Mouse (Mus musculus): ENCODE measurements around the gene Zc3h18.

The Zc3h18 gene

DNA sequence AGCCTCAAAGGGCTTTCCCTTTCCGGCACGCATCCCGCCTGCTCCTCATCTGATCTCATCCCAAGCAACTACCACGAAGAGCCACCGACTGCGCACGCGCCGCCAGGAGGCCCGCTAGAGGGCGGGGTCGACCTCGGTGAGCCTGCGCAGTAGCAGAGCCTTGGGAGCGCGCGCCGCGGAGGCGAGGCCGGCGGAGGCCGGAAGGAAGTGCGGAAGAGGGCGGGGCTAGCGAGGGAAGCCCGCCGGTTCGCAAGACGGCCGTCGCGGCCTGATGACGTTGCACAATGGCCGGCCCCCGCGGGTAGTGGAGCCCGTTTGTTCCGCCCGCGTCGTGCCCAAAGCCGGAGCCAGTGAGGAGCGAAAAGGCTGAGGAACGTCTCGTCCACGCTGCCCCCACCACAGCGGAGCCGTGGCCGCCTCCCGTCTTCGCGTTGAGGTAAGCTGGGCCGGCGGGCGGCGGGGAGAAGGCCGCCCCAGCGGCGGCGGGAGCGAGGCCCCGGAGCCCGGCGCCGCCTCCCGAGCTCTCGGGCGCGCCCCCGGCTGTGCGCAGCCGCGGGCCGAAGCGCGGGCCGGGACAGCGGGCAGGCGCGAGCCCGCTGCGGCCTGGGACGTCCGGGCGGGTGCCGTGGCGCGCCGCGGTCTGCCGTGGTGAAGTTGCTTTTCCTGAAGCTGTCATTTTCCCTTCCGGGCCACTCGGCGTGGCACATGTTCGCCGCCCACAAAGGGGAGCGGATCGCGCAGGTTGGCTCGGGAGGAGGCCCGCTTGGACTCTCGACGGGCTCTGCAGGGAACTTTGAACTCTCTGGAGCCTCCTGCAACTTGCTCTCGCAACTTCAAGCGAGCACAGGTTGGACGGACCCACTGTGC lies at the start of gene Zc3h18:
Gene Zc3h18 (plus strand): TSS at position 245 of the 867 bp plus-strand sequence.
- peak; percentile 99 for DNase-seq

DNA sequence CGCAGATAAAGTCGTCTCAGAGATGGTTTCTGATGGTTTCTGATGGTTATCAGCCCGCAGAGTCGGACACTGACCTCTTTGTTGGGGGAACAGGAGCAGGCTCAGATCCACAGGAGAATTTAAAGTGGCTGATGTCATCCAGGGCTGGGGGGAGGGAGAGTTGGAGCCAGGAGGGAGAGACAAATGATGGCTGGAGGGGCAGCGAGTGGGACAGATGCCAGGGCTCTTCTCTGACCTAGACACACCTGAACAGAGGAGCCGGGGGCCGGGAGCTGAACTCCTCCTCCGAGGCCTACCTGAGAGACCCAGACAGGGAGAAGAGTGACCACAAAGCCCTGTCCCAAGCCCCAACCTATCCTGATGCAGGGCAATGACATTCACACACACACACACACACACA lies 47.3 kb upstream of the Zc3h18 start:
- DNase-seq, result no peak

DNA sequence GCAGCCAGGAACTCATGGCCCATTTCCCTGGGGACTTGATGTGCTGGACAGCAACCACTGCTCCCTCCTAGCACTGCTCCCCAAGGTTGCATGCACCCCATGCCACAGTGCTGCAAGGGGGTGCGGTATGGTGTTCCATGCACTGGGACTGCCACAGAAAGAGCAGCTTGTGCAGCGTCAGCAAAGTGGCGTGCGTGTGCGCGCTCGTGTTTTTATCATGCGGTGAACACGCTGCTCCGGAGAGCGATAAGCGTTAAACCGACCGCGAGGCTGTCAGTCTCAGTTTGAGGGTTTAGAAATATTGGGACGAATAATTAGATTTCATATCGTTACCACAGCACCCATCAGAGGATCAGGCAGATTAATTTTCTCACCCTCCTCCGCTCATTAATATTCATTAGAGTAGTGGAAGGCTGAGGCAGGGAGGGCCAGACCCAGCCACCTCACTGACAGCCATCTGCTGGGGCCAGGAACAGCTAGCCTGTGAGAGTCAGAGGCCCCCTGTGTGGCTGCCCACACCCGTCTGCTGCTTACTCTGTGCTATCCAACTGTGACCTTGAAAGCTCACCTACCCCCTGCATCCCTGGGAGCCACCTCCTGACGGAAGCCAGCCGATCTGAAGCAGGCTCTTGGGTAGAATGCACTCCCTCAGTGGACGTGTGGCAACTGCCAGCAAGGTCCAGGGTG lies 46.7 kb upstream of the Zc3h18 start:
- DNase-seq, result no peak

DNA sequence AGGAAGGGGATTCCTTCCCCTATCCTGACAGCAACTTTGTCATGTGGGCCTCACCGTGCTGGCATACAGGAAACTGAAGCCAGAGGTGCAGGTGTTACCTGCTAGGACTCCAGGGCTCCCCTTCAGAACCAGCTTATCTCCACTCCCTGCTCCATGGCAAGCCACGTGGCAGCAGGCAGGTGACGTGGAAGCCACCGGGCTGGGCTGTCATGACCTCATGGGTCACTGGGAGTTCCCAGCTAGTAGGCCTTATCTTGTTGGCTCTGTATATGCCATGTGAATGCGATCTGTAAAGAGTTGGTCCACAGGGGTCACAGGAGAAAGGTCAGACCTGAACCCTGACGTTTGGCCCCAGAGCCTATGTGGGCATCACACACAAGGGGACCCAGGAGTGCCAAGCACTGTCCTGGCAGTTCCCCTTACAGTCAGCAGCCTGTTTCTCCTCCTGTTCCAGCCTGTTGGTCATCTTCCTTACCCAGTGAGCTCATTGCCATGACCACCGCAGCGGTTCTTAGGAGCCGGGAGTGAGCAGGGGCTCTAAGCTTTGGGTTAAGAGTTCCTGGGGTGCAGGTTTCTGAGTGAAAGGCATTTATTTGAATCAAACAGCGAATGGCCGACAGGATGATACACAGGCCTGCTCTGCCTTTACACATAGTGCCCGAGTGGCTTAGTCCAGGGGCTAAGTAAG lies 45.8 kb upstream of the Zc3h18 start:
- DNase-seq, result no peak

DNA sequence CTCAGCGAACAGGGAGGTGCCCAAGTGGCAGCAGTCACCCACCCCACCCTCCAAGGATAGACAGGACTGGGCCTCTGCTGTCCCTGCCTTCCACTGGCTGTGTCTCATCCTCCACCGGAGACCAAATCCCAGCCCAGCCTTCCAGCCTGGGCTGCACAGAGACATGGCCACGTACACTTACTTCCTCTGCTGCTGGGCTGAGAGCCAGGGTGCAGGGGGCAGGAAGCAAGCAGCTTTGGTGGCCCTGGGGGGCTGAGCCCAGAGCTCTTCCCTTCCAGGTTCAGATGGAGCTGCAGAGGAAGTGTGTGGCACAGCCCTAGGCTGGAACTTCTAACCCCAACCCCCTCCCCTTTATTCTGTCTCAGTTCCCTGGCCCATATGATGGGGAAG lies 45.3 kb upstream of the Zc3h18 start:
- peak; percentile 73 for DNase-seq

DNA sequence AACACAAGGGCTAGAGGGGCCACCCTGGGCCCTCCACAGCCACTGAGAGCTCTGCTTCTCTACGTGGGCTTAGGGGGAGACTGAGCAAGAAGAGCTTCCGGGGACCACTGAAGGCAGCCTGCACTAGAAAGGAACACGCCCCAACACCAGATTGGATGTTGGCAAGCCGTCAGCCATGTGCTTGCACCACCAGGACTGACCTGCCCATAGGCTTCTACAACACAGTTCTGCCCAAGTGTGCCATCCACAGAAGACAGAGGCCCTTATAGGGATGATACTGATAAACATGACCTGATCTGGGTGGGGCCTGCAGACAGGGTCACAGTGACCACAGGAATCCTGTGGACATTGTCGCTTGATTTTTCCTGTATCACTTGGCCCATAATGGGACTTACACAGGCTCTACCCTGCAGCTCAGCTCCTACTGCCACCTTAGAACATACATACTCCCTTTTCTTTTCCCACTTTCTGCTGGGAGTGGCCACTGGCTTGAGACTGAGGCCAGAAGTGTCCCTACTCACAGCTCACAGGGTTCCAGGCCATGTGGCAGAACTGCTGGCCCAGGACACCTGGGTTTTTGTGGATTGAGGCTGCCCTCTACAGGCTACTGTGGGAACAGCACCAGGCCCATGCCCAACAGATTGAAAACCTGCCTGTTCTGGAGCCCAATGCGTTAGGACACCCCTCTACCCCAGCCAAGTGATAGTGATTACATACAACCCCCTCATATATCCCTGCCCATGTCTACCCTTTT lies 43.5 kb upstream of the Zc3h18 start:
- DNase-seq, result peak; percentile 91

DNA sequence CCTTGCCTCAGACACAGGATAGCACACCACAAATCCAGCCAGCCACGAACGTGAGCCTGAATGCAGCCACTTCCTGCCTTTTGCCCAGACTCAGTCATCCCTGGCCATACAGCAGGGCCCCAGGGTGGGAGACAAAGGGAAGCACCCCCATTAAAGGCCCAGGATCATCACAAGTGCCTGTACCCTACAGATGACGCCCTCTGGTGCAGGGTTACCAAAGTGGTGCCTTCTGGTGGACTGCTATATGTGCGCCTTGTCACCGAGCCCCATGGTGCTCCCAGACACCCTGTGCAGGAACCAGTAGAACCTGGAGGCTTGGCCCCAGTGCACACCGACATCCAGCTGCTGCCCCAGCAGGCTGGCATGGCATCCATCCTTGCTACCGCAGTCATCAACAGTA lies 42.9 kb upstream of the Zc3h18 start:
- no peak for DNase-seq

DNA sequence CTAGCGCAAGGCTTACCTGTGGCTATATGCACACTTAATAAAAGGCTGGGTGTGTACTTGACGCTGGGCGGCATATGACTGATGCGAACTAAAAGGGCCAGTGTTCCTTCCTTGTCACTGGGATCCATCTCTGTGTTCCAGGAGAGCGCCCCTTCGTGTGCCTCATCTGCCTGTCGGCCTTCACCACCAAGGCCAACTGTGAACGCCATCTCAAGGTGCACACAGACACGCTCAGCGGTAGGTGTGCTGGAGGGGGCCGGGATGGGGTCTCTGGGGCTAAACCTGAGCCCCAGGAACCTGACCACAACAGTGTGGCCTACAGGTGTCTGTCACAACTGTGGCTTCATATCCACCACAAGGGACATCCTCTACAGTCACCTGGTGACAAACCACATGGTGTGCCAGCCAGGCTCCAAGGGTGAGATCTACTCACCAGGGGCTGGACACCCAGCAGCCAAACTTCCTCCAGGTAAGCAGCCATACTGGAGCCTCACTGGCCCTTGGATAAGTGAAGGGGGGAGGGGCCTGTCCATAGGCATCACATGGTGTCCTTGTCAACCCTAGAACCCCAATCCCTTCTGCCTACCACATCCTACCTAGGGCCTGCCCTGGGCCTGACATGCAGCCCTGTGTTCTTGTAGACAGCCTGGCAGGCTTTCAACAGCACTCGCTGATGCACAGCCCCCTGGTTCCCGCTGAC lies 41.5 kb upstream of the Zc3h18 start:
- no peak for DNase-seq

DNA sequence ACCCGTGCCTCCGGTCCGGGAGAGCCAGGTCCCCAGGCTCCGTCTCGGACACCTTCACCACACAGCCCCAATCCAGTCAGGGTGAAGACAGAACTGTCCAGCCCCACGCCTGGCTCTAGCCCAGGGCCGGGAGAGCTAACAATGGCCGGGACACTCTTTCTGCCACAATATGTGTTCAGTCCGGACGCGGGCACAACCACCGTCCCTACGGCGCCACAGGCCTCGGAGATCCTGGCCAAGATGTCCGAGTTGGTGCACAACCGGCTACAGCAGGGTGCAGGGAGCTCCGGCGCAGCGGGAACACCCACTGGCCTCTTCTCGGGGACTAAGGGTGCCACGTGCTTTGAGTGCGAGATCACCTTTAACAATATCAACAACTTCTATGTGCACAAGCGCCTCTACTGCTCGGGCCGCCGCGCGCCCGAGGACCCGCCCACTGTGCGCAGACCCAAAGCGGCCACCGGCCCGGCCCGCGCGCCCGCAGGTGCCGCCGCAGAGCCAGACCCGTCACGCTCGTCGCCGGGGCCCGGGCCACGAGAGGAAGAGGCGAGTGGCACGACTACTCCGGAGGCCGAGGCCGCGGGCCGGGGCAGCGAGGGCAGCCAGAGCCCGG lies 40.7 kb upstream of the Zc3h18 start:
- DNase-seq, result peak; percentile 59

DNA sequence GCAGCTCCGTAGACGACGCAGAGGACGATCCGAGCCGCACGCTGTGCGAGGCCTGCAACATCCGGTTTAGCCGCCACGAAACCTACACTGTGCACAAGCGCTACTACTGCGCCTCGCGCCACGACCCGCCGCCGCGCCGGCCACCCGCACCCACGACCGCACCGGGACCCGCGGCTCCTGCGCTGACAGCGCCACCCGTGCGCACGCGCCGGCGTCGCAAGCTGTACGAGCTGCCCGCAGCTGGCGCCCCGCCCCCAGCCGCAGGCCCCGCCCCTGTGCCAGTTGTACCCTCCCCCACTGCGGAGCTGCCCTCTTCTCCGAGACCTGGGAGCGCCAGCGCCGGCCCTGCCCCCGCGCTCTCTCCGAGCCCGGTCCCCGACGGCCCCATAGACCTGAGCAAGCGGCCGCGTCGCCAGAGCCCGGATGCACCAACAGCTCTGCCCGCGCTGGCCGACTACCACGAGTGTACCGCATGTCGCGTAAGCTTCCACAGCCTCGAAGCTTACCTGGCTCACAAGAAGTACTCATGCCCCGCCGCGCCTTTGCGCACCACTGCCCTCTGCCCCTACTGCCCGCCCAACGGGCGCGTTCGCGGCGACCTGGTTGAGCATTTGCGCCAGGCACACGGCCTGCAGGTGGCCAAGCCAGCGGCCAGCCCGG lies 40.0 kb upstream of the Zc3h18 start:
- peak; percentile 38 for DNase-seq

DNA sequence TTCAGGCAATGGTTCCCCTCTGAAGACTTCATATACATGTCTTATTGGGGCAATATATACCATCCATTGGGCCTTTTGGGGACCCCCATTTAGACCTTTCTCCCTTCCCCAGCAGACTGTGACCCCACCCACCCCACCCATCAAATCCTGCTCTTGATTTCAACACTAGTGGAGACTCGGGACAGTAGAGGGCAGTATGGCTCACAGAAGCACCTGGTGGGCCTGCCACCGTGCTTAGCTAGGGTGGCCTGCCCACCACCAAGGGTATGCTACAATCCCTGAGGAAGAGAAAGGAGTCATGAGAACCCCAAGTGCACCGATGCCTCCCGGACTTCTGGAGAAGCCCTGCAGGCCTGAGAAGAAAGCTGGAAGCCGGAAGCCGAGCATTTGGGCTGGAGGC lies 37.6 kb upstream of the Zc3h18 start:
- DNase-seq, result no peak

DNA sequence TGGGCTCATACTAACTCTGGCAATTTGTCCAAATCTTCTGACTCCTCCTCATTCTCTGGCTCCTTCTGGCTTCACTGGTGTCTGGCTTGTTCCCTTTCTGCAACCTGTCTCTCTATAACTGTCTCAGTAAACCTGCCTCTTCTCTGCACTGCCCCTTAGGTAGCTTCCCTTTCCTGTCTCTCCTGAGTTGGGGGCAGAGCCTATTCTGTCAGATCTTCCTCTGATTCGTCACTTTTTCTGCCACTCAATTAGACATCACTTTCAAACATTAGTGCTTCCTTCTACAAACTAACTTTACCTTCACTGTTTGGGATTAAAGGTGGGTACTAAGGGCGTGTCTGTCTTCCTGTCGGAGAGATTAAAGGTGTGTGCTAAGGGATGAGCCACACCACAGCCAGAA lies 35.6 kb upstream of the Zc3h18 start:
- DNase-seq, result no peak

DNA sequence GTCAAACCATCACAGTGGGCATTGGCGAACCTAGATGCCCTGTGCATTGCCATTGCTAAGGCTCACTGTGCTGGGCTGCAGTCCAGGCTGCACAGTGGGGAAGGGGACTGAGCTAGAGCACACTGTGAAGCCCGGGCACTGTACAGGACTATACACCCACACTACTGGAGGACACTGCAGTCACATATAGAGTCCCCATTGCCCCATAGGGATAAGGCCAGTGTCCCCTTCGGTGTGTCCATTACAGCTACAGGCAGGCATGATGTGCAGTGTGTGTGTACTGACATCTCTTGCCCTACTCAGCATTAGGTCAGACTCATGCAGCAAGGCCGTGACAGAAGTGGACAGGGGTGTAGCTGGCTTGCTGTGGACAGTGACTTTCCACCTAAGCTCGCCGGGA lies 34.6 kb upstream of the Zc3h18 start:
- no peak for DNase-seq

DNA sequence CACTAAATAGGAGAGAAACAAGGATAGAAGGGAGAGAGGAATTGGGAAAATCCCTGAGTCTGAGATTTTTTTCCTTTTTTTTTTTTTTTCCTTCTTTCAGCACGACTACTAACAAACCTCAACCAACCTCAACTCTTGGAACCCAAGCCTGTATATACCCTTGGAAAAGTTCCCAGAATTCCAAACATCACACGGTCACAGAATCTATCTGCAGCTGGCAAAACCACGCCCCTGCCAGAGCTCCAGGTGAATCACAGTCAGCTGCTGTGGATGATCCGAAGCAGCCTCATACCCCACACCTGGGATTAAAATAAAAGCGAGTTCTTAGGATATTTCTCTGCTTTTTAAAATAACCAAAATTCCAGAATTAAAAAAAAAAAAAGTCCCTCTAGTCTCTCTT lies 34.0 kb upstream of the Zc3h18 start:
- DNase-seq, result no peak

DNA sequence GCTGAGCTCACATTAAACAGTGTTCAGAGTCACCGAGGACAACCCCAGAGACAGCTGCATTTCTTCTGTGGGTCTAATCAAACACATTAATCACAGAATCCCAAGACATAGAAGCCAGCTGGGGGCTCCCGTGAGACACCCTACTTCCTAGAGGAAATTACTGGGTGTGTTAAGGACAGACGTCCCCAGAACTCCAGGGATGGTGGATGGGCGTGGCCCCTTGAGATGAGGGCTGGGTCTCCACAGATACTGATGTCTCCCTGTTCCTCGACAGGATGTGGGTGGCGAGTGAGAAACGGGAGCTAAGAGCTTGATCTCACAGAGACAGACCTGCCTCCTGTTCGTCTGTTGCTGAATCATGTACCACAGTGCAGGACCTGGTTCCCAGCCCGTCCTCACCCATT lies 33.6 kb upstream of the Zc3h18 start:
- DNase-seq, result peak; percentile 56

DNA sequence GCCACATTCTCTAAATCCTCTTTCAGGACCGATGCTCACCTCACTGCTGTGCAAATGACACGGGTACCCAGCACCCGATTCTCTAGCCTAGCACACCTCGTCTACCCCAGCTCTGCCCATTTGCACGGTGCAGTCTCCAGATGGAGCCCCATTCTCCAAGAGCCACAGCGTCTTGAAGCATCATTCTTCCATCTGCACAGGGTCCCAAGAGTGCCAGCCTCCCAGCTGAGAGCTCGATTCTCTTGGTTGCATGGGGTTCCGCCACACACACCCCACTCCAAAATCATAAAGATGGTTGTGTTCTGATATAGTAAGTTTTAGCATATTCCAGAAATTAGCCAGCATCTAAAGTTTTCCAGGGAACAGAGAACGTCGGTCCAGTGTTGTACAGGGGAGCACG lies 33.1 kb upstream of the Zc3h18 start:
- DNase-seq, result no peak

DNA sequence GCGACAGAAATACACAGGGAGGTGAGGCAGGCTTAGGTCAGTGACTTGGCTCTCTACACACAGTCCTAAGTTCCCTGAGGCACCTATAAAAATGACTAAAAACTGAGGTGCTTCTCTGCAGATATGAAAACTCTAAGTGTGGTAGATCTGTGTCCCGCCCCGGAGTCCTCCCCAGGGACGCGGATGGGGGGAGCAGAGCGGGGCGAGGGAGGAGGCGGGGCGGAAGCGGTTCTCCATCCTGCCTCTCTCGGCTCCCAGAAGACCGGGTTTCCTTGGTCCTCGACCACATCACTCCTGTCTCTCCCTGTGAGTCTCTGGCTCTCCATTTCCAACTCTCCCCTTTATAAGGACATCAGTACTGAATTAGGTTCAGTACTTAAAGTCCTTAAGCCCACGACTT lies 32.7 kb upstream of the Zc3h18 start:
- peak; percentile 29 for DNase-seq

DNA sequence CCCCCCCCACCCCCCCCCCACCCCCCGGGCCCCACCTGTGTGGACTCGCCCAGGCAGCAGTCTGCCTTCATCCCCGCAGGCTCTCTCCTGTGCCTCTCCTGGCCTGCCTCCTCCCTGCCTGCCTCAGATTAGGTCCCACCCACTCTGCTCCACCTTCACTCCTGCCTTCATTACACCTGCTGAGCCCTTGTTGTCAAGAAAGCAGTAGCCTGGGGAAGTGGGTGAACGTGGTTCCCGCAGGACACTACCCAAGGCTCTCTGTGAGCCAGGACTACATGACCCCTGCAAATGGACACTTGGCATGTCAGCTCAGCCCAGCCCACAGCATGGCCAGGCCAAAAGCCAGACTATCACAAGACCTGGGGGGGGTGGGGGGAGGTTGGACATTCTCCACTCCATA lies 32.2 kb upstream of the Zc3h18 start:
- no peak for DNase-seq

DNA sequence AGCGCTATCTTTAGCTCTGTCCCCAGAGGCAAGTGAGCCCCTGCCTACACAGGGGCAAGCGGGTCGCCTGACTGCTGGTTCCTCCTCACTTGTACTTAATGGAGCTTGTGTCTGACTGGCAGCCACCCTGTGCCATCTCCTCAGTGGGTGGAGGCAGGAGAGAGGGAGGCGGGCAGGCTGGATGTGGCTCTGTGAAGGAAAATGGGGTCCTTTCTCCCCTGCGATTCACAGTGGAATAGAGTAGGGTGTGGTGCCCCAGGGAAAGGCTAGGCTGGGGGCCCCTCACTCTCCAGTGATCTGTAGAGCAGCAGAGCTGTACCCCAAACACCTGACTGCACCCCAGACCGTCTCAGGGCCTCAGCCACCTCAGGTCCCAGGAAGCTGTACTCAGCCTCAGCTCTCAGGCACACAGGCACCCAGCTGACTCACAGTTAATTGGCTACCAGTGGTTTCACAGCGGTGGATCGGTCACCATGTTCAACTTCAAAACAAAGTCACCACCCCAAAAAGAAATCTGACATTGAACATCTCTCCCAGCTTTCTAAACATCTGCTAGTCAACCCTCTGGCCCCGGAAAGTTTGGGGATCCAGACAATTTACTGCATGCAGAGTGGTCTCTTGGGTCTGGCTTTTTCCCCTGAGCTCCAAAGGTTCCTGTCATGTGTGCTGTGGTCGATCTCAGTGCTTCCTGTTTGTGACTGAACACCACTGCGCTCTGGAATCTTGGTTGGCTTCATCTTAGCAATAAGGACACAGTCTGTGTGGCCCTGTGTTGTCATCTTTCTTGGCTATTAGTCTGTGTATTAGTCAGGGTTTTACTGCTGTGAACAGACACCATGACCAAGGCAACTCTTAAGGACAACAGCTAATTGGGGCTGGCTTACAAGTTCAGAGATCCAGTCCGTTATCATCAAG lies 31.0 kb upstream of the Zc3h18 start:
- DNase-seq, result no peak

Data from lung, postnatal 36 days (tissue).